Mouse (Mus musculus): ENCODE results near the gene Ptbp3. TPM values are rescaled to one million over a fixed set of nuclear protein-coding genes. Genes with fewer than 3 reads are reported as not detected.
"Not testable (repeated sequence)": the region's sequence is repeated elsewhere in the genome, so short reads cannot be mapped to it uniquely, and the experiment has no call there.

Ptbp3 gene
- total RNA-seq, 2 experiments from 2014 or later: 28.1 to 32.0 TPM

- no peak for DNase-seq (ENCODE audit: low spot score in 2 of 2)
- intact Hi-C loops (cut with DNase I): no loop called here
Observed at GRCm38 (mm10) chr4:59558096-59558720, 9.0 kb upstream of the Ptbp3 start.

DNA sequence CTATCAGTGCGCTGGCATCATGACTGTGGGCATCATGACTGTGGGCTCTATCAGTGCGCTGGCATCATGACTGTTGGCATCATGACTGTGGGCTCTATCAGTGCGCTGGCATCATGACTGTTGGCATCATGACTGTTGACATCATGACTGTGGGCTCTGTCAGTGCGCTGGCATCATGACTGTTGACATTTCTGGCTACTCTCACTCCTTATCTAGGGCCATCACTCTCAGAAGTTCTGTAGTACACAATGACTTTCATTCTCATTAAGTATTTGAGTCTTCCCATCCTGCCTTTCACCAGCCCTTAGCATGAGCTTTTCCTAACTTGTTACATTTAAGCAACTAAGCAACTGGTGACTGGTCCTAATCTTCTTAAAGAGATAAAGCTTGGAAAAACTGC is 8.2 kb upstream of the Ptbp3 start:
- intact Hi-C loops (cut with DNase I): not testable (repeated sequence)

DNA sequence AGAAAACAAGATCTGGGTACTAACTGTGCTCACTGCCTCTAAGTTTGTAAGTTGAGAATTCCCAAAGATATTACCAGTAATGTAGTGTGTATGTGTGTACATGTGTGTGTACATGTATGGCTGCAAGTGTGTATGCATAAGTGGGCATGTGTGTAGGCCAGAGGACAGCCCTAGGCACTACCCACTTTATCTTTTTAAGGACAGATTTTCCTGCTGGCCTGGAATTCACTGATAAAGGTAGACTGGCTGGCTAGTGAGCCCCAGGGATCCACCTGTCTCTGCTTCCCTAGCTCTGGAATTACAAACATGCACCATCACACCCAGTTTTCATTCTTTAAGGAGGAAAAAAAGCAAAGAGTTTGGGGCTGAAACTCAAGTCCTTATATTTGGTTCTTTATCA is 6.0 kb upstream of the Ptbp3 start:
- intact Hi-C loops (cut with DNase I): no loop called here
- DNase-seq (ENCODE audit: low spot score in 2 of 2): no peak

More for the DNA sequence above, 8.2 kb upstream of the Ptbp3 start:
- not testable (repeated sequence) for DNase-seq (ENCODE audit: low spot score in 2 of 2)

DNA sequence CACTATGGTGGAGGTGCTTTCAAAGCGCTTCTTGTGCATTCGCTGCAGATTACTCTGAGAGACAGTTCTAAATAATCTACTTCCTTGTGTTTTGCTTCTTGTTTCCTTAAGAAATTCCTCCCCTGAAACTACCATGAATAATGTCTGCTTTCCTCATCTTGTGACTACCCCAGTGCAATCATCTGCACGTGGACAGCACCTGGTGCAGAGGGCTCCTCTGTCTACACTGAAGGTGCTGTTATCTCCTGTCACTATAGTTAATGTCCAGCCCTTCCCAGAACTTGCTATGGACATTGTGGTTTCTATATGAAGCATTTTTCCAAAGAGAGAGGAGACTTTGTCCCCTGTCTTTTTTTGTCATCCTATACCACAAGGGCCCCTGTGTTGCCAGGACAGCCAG is 4.4 kb upstream of the Ptbp3 start:
- intact Hi-C loops (cut with DNase I): no loop called here
- no peak for DNase-seq (ENCODE audit: low spot score in 2 of 2)

GRCm38 (mm10) chr4:59552835-59553234 is 3.7 kb upstream of the Ptbp3 start:
- intact Hi-C loops (cut with DNase I): no loop called here
- DNase-seq (ENCODE audit: low spot score in 2 of 2): no peak

- intact Hi-C loops (cut with DNase I): no loop called here
- no peak for DNase-seq (ENCODE audit: low spot score in 2 of 2)
Observed at GRCm38 (mm10) chr4:59551901-59552300, 2.7 kb upstream of the Ptbp3 start.

GRCm38 (mm10) chr4:59549977-59550560 is 905 bp upstream of the Ptbp3 start:
- peak in 1 of 2 experiments; percentile 6 for DNase-seq (ENCODE audit: low spot score in 2 of 2)
- intact Hi-C loops (cut with DNase I): loop anchor here (2.0 to 5.0 kb wide), 2 partner anchors 168 to 361 kb away; partner anchors contain the start of gene Ugcg

GRCm38 (mm10) chr4:59548560-59549174 is 497 bp downstream of the Ptbp3 start:
- intact Hi-C loops (cut with DNase I): loop anchor here (2.0 to 5.0 kb wide), 2 partner anchors 166 to 360 kb away; partner anchors contain the start of gene Ugcg
- peak; percentile 60 to 63 for DNase-seq (ENCODE audit: low spot score in 2 of 2)

DNA sequence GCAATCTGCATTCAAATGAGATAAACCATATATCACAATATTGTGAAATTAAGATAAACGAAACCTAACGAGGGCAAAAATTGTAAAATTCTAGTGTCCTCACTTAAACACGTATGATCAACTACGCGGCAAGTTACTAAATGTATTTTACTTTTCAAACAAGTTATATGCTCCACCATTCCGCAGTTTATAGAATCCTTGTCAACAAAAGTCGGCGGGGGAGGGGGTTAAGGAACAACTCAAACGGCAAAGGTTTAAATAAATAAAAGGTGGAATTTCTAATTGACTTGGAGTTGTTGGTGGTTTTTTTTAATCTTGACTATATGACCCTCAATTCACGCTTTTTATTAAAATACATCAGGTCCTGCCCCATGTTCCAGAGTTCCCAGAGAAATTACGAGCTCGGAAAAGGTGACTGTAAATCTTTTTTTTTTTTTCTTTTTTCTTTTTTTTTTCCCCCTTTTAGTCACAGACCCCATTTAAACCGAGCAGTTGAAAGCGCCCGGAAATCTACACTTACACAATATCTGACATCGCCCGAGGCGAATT is 1.1 kb downstream of the Ptbp3 start:
- intact Hi-C loops (cut with DNase I): loop anchor here (2.0 to 5.0 kb wide), 2 partner anchors 166 to 359 kb away; partner anchors contain the start of gene Ugcg
- DNase-seq (ENCODE audit: low spot score in 2 of 2): no peak

GRCm38 (mm10) chr4:59547136-59547889 is 1.9 kb downstream of the Ptbp3 start:
- DNase-seq (ENCODE audit: low spot score in 2 of 2): no peak
- intact Hi-C loops (cut with DNase I): loop anchor here (5.0 kb wide), 1 partner anchor 165 kb away; no protein-coding TSS in a partner anchor

- no peak for DNase-seq (ENCODE audit: low spot score in 2 of 2)
- intact Hi-C loops (cut with DNase I): loop anchor here (5.0 kb wide), 1 partner anchor 164 kb away; no protein-coding TSS in a partner anchor
Observed at GRCm38 (mm10) chr4:59546285-59547071, 2.7 kb downstream of the Ptbp3 start.

DNA sequence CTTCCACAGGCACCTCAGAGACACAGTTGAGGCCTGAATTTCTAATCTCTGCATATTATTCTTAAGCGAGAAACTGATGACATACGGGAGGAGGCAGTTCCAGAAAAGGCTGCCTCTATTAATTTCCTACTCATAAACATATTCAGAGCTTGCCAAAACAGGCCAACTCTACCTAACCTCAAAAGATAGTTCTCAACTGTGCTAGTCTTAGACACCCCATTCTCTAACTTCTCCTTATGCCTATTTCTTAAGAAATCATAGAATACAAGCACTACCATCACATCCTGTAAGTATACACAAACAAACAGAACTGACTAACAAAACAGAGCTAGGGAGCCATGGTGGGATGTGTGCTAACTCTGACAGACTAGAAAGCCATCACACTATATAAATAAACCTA is 4.5 kb downstream of the Ptbp3 start:
- intact Hi-C loops (cut with DNase I): loop anchor here (5.0 kb wide), 1 partner anchor 162 kb away; no protein-coding TSS in a partner anchor
- DNase-seq (ENCODE audit: low spot score in 2 of 2): no peak

GRCm38 (mm10) chr4:59543006-59543405 is 6.2 kb downstream of the Ptbp3 start:
- intact Hi-C loops (cut with DNase I): no loop called here
- no peak for DNase-seq (ENCODE audit: low spot score in 2 of 2)

- no peak for DNase-seq (ENCODE audit: low spot score in 2 of 2)
- intact Hi-C loops (cut with DNase I): no loop called here
Observed at GRCm38 (mm10) chr4:59536281-59536680, 12.9 kb downstream of the Ptbp3 start.

GRCm38 (mm10) chr4:59535624-59536023 is 13.5 kb downstream of the Ptbp3 start:
- no peak for DNase-seq (ENCODE audit: low spot score in 2 of 2)
- intact Hi-C loops (cut with DNase I): no loop called here

GRCm38 (mm10) chr4:59533268-59533667 is 15.9 kb downstream of the Ptbp3 start:
- no peak for DNase-seq (ENCODE audit: low spot score in 2 of 2)
- intact Hi-C loops (cut with DNase I): no loop called here

DNA sequence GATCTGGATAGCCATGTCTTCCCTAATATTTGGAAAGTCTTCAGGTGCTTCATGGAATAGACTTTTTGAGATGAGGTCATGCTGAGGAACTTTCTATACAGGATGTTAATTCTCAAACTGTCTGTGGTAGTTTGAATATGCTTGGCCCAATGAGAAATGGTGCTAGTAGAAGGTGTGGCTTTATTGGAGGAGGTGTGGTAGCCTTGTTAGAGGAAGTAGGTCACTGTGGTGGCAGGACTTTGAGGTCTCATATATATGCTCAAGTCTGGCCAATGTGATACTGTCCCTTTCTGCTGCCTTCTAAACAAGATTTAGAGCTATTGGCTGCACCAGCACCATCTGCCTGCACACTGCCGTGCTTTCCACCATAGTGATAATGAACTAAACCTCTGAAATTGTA is 18.0 kb downstream of the Ptbp3 start:
- intact Hi-C loops (cut with DNase I): no loop called here

DNA sequence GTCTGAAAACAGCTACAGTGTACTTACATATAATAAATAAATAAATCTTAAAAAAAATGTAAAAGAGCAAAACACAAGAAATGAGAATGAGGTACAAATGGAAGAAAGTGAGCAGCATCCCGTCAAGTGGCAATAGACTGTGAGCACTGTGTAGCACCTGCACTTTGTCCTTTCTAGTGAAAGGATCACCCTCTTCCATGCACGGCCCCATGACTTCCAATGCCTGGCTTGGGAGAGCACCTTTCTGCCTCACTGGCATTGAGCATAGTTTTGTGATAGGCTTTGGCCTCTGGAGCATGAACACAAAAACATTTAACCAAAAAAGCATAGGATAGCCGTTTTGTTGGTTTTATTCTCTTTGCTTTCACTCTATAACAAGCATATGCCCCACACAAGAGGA is 21.7 kb downstream of the Ptbp3 start:
- no peak for DNase-seq (ENCODE audit: low spot score in 2 of 2)

More for the DNA sequence above, 18.0 kb downstream of the Ptbp3 start:
- DNase-seq (ENCODE audit: low spot score in 2 of 2): no peak

DNA sequence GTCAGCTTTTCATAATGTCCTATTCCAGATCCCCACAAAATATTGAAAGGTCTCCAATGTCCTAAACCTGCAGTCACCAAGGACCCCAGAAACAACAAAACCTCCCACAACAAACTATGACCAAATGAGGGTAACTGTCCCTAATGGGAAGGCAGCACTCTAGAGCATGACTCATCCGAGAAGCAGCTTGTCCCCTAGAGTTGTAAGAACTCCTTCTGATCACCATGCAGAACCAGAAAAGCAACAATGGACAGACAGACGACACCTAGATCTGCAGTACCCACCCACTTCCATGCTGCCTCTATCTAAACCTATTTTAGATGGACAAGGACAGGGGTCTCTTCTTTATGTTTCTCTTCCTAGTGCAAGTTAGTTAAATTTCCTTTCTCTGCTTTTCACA is 22.4 kb downstream of the Ptbp3 start:
- no peak for DNase-seq (ENCODE audit: low spot score in 2 of 2)
- intact Hi-C loops (cut with DNase I): no loop called here

More for the DNA sequence above, 21.7 kb downstream of the Ptbp3 start:
- intact Hi-C loops (cut with DNase I): no loop called here
